Mouse (Mus musculus) megakaryocyte, adult 5-6 weeks (primary cell): ENCODE data around the gene Zfp827. TPM values are rescaled to one million over a fixed set of nuclear protein-coding genes. Genes with fewer than 3 reads are reported as not detected.

Source experiments
- ATAC-seq: 2 replicates; pipeline ENCODE4 v1.8.0; 2016; ENCODE audit warnings: mild to moderate bottlenecking, inconsistent platforms; ENCODE audit not compliant: poor library complexity, severe bottlenecking
- total RNA-seq, 2 experiments: library from RNA; stranded (forward) in 1 of 2; stranded (reverse) in 1 of 2; fragments of 153-499, 151-499 nt in 1 of 2; fragments of 221-1000, 200-1000 nt in 1 of 2; gene quantifications; 2 replicates each; pipeline versions ENCODE4 v1.2.3 to v1.2.4; 2015 to 2017

Zfp827 gene
- total RNA-seq, 2 experiments from 2014 or later, result 0.16 to 0.29 TPM

DNA sequence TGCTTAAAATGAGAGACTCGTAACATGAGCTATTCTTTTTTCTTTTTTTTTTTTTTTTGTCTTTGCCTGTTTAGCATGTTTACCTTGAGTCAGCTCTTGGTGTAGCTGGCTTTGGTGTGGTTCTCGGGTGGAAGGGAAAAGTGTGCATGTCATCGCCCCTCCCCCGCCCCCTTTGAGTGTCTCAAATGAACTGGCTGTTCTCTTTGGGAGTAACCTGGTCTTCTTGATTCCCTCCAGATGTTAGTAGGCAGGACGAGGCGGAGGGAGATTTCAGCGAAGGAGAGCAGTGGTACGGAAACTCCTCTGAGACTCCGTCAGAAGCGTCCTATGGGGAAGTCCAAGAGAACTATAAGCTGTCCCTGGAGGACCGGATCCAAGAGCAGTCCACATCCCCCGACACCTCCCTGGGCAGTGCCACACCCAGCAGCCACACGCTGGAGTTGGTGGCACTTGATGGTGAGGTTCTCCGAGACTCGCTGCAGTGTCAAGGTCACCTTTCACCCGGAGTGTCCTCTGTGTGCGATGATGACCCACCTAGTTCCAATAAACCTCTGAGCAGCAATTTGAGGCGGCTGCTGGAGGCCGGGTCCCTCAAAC lies 31.9 kb downstream of the Zfp827 start:
- ATAC-seq, result no peak

DNA sequence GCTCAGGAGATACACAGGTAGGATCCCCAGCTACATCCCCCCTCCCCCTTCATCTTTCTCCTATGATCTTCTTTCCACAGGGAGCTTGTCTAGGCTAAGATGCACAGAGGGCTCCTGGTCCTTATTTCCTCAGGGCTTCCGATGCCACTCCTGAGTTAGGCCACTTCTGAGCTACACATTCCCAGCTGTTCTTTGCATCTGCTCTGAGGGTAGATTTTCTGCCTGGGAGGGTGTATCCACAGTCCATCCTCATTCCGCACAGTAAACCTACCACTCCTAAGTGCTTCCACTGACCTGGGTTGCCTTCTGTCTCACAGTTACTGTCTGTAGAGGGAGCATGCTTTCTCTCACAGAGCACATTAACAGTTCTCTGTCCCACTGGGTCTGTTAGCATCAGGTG lies 37.7 kb downstream of the Zfp827 start:
- ATAC-seq, result no peak

DNA sequence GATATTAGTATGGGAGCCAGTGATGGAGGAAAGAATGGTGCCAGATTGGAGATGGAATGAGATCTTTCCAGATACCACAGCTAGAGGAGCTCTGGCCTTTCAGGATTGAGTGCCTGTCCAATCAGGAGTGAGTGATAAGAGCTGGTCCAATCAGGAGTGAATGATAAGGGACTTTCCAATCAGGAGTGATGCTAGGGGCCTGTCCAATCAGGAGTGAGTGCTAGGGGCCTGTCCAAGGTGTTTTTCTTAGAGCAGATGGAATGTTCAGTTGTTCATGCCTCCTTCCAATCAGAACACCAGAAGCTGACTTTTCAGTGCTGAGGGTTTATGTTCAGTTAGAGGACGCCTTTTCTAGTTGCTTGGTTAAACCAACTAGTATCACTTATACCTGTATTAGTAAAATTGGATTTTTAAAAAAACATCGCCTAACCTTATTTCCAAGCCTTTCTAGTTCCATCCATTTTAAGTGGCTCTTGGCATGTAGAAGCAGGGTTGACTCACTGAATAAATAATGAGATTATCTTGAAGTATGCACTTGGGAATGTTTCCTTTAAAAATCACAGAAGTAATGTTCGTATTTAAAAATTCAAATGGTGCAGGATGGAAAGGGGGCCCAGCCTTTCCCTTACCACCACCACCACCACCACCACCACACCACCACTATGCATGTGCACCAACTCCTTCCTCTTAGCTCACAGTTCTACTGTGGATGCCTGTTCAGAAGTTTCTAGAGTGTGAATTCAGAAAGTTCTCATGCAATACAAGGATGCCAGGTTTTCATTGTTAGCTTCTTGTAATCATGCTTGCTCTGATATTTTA lies 39.8 kb downstream of the Zfp827 start:
- no peak for ATAC-seq

DNA sequence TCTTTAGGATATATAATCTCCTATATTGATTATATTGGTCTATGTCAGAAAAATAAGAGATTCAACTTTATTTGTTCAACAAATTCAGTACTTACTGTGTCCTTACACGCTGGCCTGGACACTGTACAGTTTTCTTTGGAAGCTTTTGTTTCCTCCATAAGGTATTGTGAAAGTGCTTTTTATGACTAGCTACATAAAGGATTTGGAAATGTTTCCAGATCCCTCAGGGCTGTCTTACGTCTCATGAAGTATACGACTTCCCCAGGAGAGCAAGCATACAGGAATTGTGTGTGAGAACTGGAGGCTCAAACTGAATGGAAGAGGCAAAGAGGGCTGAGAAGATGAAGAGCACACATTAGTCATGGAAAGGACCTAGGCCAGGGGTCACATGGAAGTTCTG lies 45.1 kb downstream of the Zfp827 start:
- no peak for ATAC-seq

DNA sequence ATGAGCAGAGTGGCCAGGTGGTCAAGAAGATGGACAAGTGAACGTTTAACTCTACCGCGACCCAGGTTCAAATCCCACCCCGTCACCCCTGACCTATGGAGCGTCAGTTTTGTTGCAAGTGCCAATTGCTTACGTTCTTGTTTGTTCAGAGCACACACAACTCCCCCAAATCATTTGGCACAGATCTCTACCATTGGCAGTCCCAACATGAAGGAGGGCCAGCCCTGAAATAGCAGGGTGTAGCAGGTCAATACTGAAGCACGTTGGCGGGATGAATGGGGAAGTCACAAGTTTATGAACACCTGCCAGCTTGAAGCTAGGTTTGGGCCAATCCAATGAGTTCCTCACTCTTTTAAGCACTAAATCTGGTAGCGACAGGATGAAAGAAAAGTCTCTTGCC lies 46.7 kb downstream of the Zfp827 start:
- ATAC-seq, result no peak

DNA sequence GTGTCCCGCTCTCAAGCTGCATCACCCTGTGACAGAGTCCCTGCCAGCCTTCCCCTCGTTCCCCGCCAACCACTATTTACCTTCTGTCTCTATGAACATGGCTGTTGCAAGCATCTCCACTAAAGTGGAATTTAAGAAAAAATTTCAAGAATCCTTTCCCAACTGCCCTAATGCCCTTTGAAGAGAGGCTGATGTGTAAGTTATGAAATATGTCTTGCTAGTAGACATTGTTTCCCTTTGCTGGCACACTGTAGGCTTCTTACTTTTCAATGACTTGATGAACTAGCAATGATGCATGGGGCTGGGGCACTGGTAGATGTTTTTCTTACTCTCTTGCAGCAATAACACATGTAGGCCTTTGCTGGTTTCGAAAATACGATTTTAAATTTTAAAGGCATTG lies 49.0 kb downstream of the Zfp827 start:
- no peak for ATAC-seq

DNA sequence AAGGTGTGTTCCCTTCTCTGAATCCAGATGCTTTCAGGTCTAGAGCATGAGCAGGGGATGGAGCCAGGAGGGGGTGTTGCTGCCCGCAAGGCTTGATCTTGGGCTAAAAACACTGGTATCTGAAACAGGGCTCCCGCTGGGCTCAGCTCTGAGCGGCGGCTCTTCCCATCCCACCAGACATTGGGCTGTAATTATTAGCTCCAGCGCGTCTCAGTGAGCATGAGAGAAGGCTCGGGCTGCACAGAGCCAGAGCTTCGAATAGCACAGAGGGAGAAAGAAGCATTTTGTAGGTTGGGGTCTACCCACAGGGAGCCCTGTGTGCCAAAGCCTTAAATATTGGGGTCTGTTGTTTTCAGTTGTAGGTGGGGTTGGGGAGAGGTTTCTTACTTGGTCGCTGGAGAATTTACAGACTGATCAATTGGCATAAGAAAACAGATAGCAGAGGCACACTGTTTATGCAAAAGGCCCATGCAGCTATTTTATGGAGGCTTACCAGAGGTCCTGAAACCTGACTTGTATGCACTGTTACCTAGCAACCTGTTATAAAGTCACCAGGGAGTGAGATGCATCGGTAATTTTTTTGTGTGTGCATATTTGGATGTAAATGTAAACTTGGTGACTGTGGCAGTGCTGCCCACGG lies 50.4 kb downstream of the Zfp827 start:
- ATAC-seq, result no peak

DNA sequence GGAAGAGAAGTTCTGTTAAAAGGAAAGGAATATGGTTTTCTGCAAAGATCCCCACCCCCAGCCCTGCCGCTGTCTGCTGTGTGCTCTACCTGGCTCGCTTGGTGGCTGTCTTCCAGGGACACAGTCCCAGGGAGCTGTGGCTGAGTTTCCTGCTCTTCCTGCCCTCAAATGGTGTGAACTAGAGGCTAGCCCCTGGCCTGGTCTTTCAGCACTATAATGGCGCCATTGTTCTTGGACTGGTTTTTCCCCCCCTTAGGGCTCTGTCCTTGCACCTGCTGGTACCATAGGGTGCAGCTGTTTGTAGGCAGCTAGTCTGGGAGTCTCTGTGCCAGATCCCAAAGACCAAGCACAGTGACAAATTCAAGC lies 50.9 kb downstream of the Zfp827 start:
- no peak for ATAC-seq

DNA sequence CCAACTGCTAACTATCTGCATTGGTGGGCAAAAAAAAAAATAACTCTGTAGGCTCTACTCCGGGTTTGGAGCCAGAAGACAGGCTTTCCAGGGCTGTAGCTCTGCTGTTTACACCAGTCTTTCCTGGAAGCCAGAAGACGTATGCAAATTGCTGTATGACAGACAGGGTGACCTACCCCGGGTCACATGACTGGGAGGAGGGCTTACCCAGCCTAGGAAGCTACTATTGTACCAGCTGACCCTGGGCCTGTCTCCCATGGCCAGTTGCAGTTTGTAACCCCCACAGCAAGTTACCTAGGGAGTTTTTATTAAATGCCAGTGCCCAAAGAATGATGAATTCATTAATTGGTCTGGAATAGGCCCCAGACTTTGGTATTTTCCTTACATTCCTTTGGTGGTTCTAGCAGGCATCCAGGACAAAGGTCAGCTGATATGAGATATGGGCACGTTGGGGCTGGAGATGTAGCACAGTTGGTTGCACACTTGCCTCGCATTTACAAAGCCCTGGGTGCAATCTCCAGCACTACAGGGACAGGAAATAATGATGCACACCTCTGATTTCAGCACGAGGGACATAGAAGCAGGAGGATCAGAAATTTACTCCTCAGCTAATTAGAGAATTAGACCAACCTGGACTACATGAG lies 52.0 kb downstream of the Zfp827 start:
- no peak for ATAC-seq

DNA sequence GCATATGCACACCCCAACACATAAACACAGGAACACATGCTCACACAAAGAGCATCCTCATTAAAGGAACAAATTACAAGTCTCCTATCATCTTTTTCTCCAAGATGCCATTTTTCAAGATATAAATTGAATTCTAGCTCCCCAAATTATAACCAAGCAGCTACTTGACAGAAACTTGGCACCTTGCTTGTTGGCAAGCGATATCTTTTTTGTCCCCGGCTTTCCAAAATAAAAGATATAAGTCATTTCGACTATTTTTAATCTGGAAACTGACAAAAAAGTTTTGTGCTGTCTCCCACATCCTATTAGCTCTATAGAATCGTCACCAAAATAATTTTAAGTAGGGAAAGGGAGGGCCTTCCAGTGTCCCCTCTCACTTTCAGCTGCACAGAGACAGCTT lies 53.1 kb downstream of the Zfp827 start:
- ATAC-seq, result no peak

DNA sequence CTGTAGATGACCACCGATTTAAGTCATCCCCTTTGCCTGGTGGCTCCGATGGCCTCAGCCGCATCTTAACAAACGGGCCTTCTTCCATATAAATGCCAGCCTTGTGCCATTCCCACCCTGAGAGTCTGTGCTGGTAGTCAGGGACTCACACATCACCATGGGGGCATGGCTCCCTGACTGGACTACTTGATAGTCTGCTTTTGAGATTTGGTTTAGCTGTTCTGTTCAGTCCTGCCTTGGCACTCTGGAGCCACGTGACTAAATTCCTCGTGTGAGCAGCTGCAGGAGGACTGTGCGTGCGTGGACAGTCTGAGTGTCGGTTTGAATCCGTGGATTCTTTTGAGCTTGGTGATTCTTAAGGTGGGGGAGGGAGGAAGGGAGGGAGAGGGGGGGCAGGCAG lies 53.7 kb downstream of the Zfp827 start:
- no peak for ATAC-seq

DNA sequence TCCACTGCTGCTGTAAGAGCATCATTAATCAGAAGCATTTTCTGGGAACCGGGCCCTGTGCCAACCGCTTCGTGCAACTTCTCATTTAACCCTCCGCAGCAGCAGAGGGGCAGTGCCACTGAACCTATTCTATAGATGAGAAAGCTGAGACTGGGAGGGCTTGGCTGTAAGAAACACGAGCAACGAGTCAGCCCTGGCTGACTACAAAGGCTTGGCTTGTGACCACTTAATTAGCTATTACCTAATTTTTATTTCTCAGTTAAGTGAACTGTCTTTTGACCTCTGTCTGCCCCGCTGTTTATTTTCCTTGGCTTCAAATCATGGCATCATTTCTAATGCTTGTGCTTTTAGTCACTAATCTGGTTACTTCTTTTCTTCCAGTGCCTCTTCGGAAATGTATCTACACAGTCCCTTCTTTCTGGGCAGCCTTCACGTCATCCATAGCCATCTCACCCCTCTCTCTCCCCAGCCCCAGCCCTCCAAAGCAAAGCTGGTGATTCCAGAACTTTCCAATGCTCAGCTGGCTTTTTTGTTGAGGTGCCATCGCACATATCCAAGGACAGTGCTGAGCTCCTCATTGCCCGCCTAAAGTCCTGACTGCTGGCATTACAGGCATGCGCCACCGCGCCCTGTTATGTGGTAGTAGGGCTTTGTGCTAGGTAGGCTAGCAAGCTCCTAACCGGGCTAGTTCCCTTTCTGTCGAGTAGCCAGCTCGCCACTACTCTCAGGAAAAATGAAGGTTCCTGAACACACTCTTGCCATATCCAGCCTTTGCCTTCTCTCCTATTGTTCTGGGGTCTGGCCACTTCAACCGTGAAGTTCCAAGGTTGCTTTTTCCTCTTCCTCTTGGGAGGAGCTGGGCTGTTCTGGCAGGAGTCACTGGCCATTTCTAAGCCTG lies 55.5 kb downstream of the Zfp827 start:
- no peak for ATAC-seq

DNA sequence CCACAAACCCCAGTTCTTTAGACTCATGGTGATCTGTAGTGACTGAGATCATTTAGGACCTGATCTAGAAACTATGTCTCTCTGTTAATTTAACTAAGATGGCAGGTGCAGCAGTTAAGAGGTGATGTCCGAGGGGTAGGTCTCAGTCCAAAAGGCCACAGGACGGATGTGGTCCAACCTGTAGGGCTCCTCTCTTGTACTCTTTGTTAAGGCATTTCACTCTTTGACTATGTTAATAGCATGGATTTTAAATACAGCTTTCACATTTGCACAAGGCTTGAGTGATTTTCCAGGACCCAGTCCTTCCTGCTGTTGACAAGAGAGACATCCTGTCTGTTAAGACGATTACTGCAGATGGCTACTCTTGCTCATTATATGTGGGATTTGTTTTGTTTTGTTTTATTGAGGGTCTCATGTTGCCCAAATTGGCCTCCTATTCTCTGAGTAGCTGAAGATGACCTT lies 56.2 kb downstream of the Zfp827 start:
- ATAC-seq, result no peak

DNA sequence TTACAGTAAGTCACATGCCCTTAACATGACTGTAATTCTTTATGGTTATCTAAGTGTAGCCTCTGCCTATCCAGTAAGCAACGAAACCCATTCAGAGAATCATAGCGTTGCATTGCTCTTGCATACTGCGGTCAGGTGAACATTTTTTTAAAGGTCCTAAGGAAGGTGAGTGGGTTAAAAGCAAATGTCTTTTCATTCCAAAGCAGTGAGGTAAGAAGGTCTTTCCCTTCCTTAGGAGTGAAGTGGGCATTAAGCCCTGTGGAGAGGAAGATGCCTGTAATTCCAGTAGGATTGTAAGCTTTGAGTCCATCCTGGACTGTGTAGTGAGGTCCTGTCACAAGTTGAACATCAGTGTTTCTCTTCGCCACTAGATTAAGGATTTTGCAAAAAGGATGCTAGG lies 66.2 kb downstream of the Zfp827 start:
- no peak for ATAC-seq

DNA sequence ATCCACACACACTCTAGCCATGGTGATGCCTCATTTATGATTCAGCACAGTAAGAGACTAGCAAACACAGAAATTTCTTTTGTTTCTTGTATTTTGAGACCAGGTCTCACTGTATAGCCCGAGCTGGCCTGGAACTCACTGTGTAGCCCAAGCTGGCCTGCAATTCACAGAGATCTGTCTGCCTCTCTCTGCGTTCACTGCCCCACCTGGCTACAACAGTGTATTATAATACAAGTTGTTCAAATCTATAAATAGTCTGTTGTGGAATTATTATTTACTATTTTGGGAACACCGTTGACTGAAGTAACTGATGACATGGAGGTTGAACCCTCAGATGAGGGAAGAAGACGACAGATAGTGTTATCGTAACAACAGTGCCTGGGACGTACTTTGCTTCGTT lies 66.9 kb downstream of the Zfp827 start:
- no peak for ATAC-seq

DNA sequence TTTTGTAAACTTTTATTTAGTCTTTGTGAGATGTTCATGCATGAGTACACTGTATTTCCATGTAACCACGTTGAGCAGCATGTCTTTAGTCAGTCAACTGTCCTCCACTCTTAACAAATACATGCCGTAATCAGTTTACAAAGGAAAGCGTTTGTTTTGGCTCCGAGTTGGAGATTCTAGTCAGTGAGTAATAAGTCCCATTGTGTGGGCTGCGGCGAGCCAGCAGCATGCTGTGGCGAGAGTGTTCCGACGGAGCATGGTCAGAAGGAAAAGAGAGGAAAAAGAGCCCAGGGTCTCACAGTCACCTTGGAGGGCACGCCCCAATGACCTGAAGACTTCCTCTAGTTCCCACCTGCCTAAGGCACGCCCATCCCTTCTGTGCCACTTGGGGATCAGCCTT lies 68.7 kb downstream of the Zfp827 start:
- no peak for ATAC-seq

DNA sequence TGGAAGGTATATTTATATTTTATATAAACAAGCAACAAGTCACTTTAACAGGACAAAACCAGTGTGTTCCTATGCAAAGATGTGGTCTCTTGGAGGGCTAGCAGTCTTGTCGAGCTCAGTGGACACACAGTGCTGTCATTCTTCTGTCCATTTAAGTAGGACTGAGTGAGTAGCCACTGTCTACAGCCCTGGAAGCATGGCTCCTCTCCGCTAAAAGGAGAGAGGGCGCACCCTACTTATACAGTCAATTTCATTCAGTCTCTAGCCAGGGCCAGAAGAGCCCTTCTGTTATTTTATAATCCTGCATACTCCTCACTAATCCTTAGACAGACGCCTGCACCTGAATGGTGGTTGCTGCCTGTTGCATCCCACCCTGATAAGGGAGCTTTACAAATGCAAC lies 74.5 kb downstream of the Zfp827 start:
- ATAC-seq, result no peak

DNA sequence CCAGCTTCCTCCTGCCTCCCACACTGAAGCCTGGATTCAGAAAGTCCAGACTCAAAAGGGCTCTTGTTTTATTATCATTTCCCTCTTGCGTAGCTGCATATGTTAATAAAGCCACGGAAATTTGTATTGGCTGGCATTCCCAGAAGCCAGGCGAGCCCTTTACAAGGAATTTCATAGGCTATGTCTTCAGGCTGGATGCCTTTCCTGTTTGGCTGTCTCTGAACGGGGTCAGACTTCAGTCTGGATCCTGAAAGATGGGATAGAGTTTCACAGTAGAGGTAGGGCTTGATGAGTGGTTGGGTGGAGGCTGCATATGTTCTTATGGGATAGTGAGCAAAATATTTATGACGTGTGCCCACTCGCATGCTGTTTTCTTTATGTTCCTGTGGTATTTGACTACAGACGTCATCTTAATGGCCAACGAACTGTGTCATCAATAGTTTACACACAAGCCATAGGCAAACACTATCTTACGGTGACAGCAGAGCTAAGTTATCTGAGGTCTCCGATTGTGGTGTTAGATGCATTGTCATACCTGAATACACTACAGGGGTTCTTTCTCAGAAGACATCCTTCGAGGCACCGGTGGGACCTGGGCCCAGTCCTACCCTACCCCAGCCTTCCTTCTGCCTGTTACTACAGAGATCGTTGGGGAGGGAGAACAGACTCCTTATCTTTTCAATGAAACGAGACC lies 75.1 kb downstream of the Zfp827 start:
- no peak for ATAC-seq

DNA sequence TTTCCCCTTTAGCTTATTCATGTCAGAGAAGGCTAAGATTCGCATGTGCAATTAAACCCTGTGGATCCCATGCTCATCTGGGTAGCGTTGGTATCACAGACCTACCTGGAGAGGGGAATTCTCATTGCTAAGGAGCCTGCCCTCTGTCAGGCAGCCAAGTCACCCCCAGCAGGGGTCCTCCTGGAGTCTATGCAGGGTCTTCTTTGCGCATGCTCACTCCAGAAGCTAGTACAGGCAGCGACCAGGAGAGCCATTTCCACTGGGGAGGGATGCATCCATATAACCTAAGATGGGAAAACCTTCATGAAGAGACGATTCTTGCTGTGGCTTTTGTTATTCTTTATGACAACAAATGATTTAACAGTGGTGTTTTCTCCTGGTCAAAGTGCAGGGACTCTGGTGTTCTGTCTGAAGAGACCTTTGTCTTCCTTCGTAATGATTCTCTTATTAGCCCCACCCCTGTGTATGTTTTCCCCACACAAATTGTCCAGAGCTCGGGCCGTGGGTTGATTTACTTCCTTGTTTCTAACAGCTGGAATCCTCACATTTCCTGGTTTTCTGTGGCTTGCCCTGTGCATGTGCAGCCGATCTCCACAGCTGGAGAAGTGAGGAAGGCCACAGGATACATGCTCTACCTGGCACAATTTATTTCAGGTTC lies 75.8 kb downstream of the Zfp827 start:
- ATAC-seq, result no peak

DNA sequence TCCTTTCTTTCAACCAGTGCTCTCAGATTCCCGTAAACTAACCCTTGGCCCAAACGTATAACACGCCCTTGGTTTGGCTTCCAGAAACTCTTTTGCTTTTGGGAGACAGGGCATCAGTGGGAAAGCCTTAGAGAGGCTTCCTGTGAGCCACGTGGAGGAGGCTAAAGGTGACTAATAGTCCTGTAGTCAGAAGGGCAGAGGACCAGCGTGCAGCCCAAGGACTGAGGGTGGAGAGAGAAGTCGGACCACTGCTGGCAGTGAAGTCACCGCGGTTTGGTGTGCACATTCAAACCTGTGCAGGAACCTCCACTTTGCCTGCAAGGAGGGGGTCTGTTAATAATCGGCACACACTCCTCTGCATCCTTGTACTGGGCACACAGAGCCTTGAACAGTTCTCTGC lies 76.4 kb downstream of the Zfp827 start:
- ATAC-seq, result no peak
